Mouse (Mus musculus): ENCODE measurements around the gene Slco4c1.

GRCm38 (mm10) chr1:96876076-96876475, 4.1 kb upstream of the Slco4c1 start:
- no peak for TF ChIP-seq POLR2A (IDR thresholded peaks at IDR 0.05; ENCODE audit: insufficient read length, low read depth)
- no peak for TF ChIP-seq MAX (IDR thresholded peaks at IDR 0.05; ENCODE audit: low read depth)
- no peak for TF ChIP-seq SRF (IDR thresholded peaks at IDR 0.05; ENCODE audit: control insufficient read depth, insufficient read length, low read depth)
- TF ChIP-seq CEBPB (IDR thresholded peaks at IDR 0.05; ENCODE audit: insufficient read depth, poor library complexity, severe bottlenecking): no peak
- TF ChIP-seq USF1 (IDR thresholded peaks at IDR 0.05; ENCODE audit: low read depth): no peak
- no peak for TF ChIP-seq MYOD1 (IDR thresholded peaks at IDR 0.05; ENCODE audit: control insufficient read depth in 1 of 3, insufficient read length in 2 of 3, low read depth in 2 of 3)
- TF ChIP-seq POLR2AphosphoS2 (IDR thresholded peaks at IDR 0.05; ENCODE audit: insufficient read length, low read depth): no peak
- no peak for TF ChIP-seq TCF12 (IDR thresholded peaks at IDR 0.05; ENCODE audit: insufficient read depth, poor library complexity, severe bottlenecking)
- TF ChIP-seq E2F4 (IDR thresholded peaks at IDR 0.05; ENCODE audit: insufficient read depth): no peak
- no peak for TF ChIP-seq MYOG (IDR thresholded peaks at IDR 0.05; ENCODE audit: control insufficient read depth in 1 of 3, insufficient read depth in 1 of 3, insufficient read length in 2 of 3, low read depth in 2 of 3)
